Mouse (Mus musculus): ENCODE results near the gene Tbc1d22a. TPM values are rescaled to one million over a fixed set of nuclear protein-coding genes. Genes with fewer than 3 reads are reported as not detected.
"Not testable (repeated sequence)": the region's sequence is repeated elsewhere in the genome, so short reads cannot be mapped to it uniquely, and the experiment has no call there.

Tbc1d22a gene
- polyA plus RNA-seq, 1 experiment from 2014 or later = 9.1 TPM

- no peaks in the 10 kb centered on the region for H3K9me3 ChIP-seq (ENCODE audit: control insufficient read depth, low read length)
- H3K27me3 ChIP-seq (ENCODE audit: control insufficient read depth, insufficient read depth, low read length) = no peaks in the 10 kb centered on the region
- H3K27ac ChIP-seq (replicated peaks in 1 of 2; ENCODE audit: control insufficient read depth in 1 of 2, insufficient read depth in 1 of 2, low read depth in 2 of 2, low read length in 2 of 2) = peak overlapping the region in 1 of 2 experiments; percentile 15; a peak in 2 of 4 replicates
- no peak for ATAC-seq (ENCODE audit: insufficient number of reproducible peaks, insufficient read depth, low FRiP score, low read depth)
- H3K4me2 ChIP-seq (ENCODE audit: low read length) = no peak overlapping the region
- peaks cover 22 to 27% of the 10 kb centered on the region in 2 experiments for H3K4me1 ChIP-seq (ENCODE audit: control insufficient read depth in 2 of 2, insufficient read depth in 2 of 2, low read length in 2 of 2)
- no peaks in the 10 kb centered on the region for H3K36me3 ChIP-seq (ENCODE audit: control insufficient read depth, insufficient read depth, low read length)
- H3K9ac ChIP-seq (ENCODE audit: low read length) = 0 out of 2 replicates have a peak overlapping the region, but pooled peaks have one; percentile 27
- 36% methylated on average over 10 of the region's 10 CpGs for WGBS
- no peak overlapping the region for H3K4me3 ChIP-seq (ENCODE audit: control insufficient read depth in 1 of 2, insufficient read depth in 1 of 2, low read depth in 1 of 2, low read length in 2 of 2)
Observed at GRCm38 (mm10) chr15:86188746-86189470, 25.4 kb upstream of the Tbc1d22a start.

GRCm38 (mm10) chr15:86190387-86190786, 23.9 kb upstream of the Tbc1d22a start:
- Histone ChIP-seq H3K27me3 (ENCODE audit: control insufficient read depth, insufficient read depth, low read length) (no peaks in the 10 kb centered on the region), H3K4me3 (ENCODE audit: control insufficient read depth in 1 of 2, insufficient read depth in 1 of 2, low read depth in 1 of 2, low read length in 2 of 2) (no peak overlapping the region), H3K4me1 (ENCODE audit: control insufficient read depth in 2 of 2, insufficient read depth in 2 of 2, low read length in 2 of 2) (peaks cover 16 to 19% of the 10 kb centered on the region in 2 experiments), H3K9me3 (ENCODE audit: control insufficient read depth, low read length) (no peaks in the 10 kb centered on the region), H3K36me3 (ENCODE audit: control insufficient read depth, insufficient read depth, low read length) (no peaks in the 10 kb centered on the region), H3K27ac (replicated peaks in 1 of 2; ENCODE audit: control insufficient read depth in 1 of 2, insufficient read depth in 1 of 2, low read depth in 2 of 2, low read length in 2 of 2) (no peak overlapping the region), H3K9ac (ENCODE audit: low read length) (no peak overlapping the region), H3K4me2 (ENCODE audit: low read length) (no peak overlapping the region)
- ATAC-seq (ENCODE audit: insufficient number of reproducible peaks, insufficient read depth, low FRiP score, low read depth) = no peak
- WGBS = 83% methylated on average over 3 of the region's 3 CpGs

GRCm38 (mm10) chr15:86191505-86191904, 22.8 kb upstream of the Tbc1d22a start:
- Histone ChIP-seq H3K27ac (replicated peaks in 1 of 2; ENCODE audit: control insufficient read depth in 1 of 2, insufficient read depth in 1 of 2, low read depth in 2 of 2, low read length in 2 of 2) (no peak overlapping the region), H3K4me2 (ENCODE audit: low read length) (no peak overlapping the region)
- no peak for ATAC-seq (ENCODE audit: insufficient number of reproducible peaks, insufficient read depth, low FRiP score, low read depth)

GRCm38 (mm10) chr15:86191933-86192332, 22.3 kb upstream of the Tbc1d22a start:
- H3K9me3 ChIP-seq (ENCODE audit: control insufficient read depth, low read length) = no peaks in the 10 kb centered on the region
- H3K27ac ChIP-seq (replicated peaks in 1 of 2; ENCODE audit: control insufficient read depth in 1 of 2, insufficient read depth in 1 of 2, low read depth in 2 of 2, low read length in 2 of 2) = no peak overlapping the region
- 60% methylated on average over 3 of the region's 3 CpGs for WGBS
- H3K4me2 ChIP-seq (ENCODE audit: low read length) = no peak overlapping the region
- H3K4me3 ChIP-seq (ENCODE audit: control insufficient read depth in 1 of 2, insufficient read depth in 1 of 2, low read depth in 1 of 2, low read length in 2 of 2) = no peak overlapping the region
- peaks cover 10 to 12% of the 10 kb centered on the region in 2 experiments for H3K4me1 ChIP-seq (ENCODE audit: control insufficient read depth in 2 of 2, insufficient read depth in 2 of 2, low read length in 2 of 2)
- H3K9ac ChIP-seq (ENCODE audit: low read length) = no peak overlapping the region
- ATAC-seq (ENCODE audit: insufficient number of reproducible peaks, insufficient read depth, low FRiP score, low read depth) = no peak
- no peaks in the 10 kb centered on the region for H3K36me3 ChIP-seq (ENCODE audit: control insufficient read depth, insufficient read depth, low read length)
- H3K27me3 ChIP-seq (ENCODE audit: control insufficient read depth, insufficient read depth, low read length) = no peaks in the 10 kb centered on the region

More at GRCm38 (mm10) chr15:86191505-86191904, 22.8 kb upstream of the Tbc1d22a start:
- Histone ChIP-seq H3K36me3 (ENCODE audit: control insufficient read depth, insufficient read depth, low read length) (no peaks in the 10 kb centered on the region), H3K27me3 (ENCODE audit: control insufficient read depth, insufficient read depth, low read length) (no peaks in the 10 kb centered on the region), H3K4me3 (ENCODE audit: control insufficient read depth in 1 of 2, insufficient read depth in 1 of 2, low read depth in 1 of 2, low read length in 2 of 2) (no peak overlapping the region), H3K4me1 (ENCODE audit: control insufficient read depth in 2 of 2, insufficient read depth in 2 of 2, low read length in 2 of 2) (peaks cover 12 to 15% of the 10 kb centered on the region in 2 experiments), H3K9me3 (ENCODE audit: control insufficient read depth, low read length) (no peaks in the 10 kb centered on the region), H3K9ac (ENCODE audit: low read length) (no peak overlapping the region)
- 26% methylated on average over 1 of the region's 1 CpGs for WGBS

GRCm38 (mm10) chr15:86194676-86195453, 19.4 kb upstream of the Tbc1d22a start:
- H3K4me3 ChIP-seq (ENCODE audit: control insufficient read depth in 1 of 2, insufficient read depth in 1 of 2, low read depth in 1 of 2, low read length in 2 of 2); H3K9ac ChIP-seq (ENCODE audit: low read length); H3K27me3 ChIP-seq (ENCODE audit: control insufficient read depth, insufficient read depth, low read length); H3K36me3 ChIP-seq (ENCODE audit: control insufficient read depth, insufficient read depth, low read length); H3K4me1 ChIP-seq (ENCODE audit: control insufficient read depth in 2 of 2, insufficient read depth in 2 of 2, low read length in 2 of 2); H3K4me2 ChIP-seq (ENCODE audit: low read length); H3K27ac ChIP-seq (replicated peaks in 1 of 2; ENCODE audit: control insufficient read depth in 1 of 2, insufficient read depth in 1 of 2, low read depth in 2 of 2, low read length in 2 of 2); H3K9me3 ChIP-seq (ENCODE audit: control insufficient read depth, low read length): not testable (repeated sequence)
- peak; percentile 97 for ATAC-seq (ENCODE audit: insufficient number of reproducible peaks, insufficient read depth, low FRiP score, low read depth)
- WGBS = 62% methylated on average over 55 of the region's 55 CpGs

- H3K4me2 ChIP-seq (ENCODE audit: low read length) = no peak overlapping the region
- H3K9me3 ChIP-seq (ENCODE audit: control insufficient read depth, low read length) = no peaks in the 10 kb centered on the region
- H3K4me1 ChIP-seq (ENCODE audit: control insufficient read depth in 2 of 2, insufficient read depth in 2 of 2, low read length in 2 of 2) = peaks cover 4 to 8% of the 10 kb centered on the region in 2 experiments; a peak in 3 of 4 replicates
- H3K36me3 ChIP-seq (ENCODE audit: control insufficient read depth, insufficient read depth, low read length) = no peaks in the 10 kb centered on the region
- H3K9ac ChIP-seq (ENCODE audit: low read length) = no peak overlapping the region
- WGBS = 75% methylated on average over 5 of the region's 5 CpGs
- H3K27me3 ChIP-seq (ENCODE audit: control insufficient read depth, insufficient read depth, low read length) = no peaks in the 10 kb centered on the region
- H3K27ac ChIP-seq (replicated peaks in 1 of 2; ENCODE audit: control insufficient read depth in 1 of 2, insufficient read depth in 1 of 2, low read depth in 2 of 2, low read length in 2 of 2) = no peak overlapping the region
- no peak for ATAC-seq (ENCODE audit: insufficient number of reproducible peaks, insufficient read depth, low FRiP score, low read depth)
- no peak overlapping the region for H3K4me3 ChIP-seq (ENCODE audit: control insufficient read depth in 1 of 2, insufficient read depth in 1 of 2, low read depth in 1 of 2, low read length in 2 of 2)
Observed at GRCm38 (mm10) chr15:86199052-86199451, 15.2 kb upstream of the Tbc1d22a start.

GRCm38 (mm10) chr15:86199482-86199881, 14.8 kb upstream of the Tbc1d22a start:
- no peaks in the 10 kb centered on the region for H3K9me3 ChIP-seq (ENCODE audit: control insufficient read depth, low read length)
- H3K36me3 ChIP-seq (ENCODE audit: control insufficient read depth, insufficient read depth, low read length) = no peaks in the 10 kb centered on the region
- no peaks in the 10 kb centered on the region for H3K27me3 ChIP-seq (ENCODE audit: control insufficient read depth, insufficient read depth, low read length)
- H3K4me2 ChIP-seq (ENCODE audit: low read length) = no peak overlapping the region
- H3K4me3 ChIP-seq (ENCODE audit: control insufficient read depth in 1 of 2, insufficient read depth in 1 of 2, low read depth in 1 of 2, low read length in 2 of 2) = no peak overlapping the region
- H3K4me1 ChIP-seq (ENCODE audit: control insufficient read depth in 2 of 2, insufficient read depth in 2 of 2, low read length in 2 of 2) = peaks cover 4 to 12% of the 10 kb centered on the region in 2 experiments; a peak in 3 of 4 replicates
- ATAC-seq (ENCODE audit: insufficient number of reproducible peaks, insufficient read depth, low FRiP score, low read depth) = no peak
- no peak overlapping the region for H3K9ac ChIP-seq (ENCODE audit: low read length)
- H3K27ac ChIP-seq (replicated peaks in 1 of 2; ENCODE audit: control insufficient read depth in 1 of 2, insufficient read depth in 1 of 2, low read depth in 2 of 2, low read length in 2 of 2) = no peak overlapping the region
- WGBS = 73% methylated on average over 4 of the region's 4 CpGs
